Mouse (Mus musculus) lung, adult 2 months (tissue): ENCODE measurements around the gene Casp8ap2.

Experiments used
- CTCF ChIP-seq: fragments of 200-500 bp; IDR thresholded peaks from 2 replicates; pipeline ENCODE4 v1.5.1; 2011; ENCODE audit warnings: mild to moderate bottlenecking, low read length, control low read depth; ENCODE audit not compliant: insufficient read depth
- POLR2A ChIP-seq: fragments of 200-500 bp; IDR thresholded peaks from 2 replicates; pipeline ENCODE4 v1.6.1; 2011; ENCODE audit warnings: low read depth, mild to moderate bottlenecking, control low read depth, low read length, borderline replicate concordance; ENCODE audit errors: extremely low read depth

DNA sequence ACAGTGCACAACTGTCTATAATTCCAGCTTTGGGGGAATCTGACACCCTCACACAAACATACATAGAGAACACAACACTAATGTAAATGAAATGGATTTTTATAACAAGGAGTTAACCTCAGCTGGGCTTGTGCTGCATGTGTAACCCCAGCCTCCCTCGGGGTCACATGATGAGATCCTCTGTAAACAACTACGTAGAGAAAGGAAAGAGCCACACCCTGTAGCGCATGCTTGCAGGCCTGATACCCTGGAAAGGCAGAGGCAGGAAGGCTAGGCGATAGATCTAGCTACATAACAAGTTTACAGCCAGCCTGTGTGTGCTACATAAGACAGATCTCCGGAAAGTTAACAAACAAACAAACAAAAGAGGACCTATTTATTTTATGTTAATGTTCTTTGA, 36.4 kb downstream of the Casp8ap2 start:
- TF ChIP-seq CTCF, result no peak
- no peak for TF ChIP-seq POLR2A
